Mouse (Mus musculus): ENCODE measurements around the gene Adamts4.

Gene Adamts4

GRCm38 (mm10) chr1:171249913-171250600 lies at the start of gene Adamts4:
Adamts4 (plus strand) TSS chr1:171250421.
- DNase-seq (ENCODE audit: inconsistent age in 2 of 2, low spot score in 1 of 2) = no peak

GRCm38 (mm10) chr1:171200769-171201168 lies 49.5 kb upstream of the Adamts4 start:
- no peak for DNase-seq (ENCODE audit: inconsistent age in 2 of 2, low spot score in 1 of 2)

GRCm38 (mm10) chr1:171203471-171204248 lies 46.6 kb upstream of the Adamts4 start:
- DNase-seq (ENCODE audit: inconsistent age in 2 of 2, low spot score in 1 of 2) = no peak

DNA sequence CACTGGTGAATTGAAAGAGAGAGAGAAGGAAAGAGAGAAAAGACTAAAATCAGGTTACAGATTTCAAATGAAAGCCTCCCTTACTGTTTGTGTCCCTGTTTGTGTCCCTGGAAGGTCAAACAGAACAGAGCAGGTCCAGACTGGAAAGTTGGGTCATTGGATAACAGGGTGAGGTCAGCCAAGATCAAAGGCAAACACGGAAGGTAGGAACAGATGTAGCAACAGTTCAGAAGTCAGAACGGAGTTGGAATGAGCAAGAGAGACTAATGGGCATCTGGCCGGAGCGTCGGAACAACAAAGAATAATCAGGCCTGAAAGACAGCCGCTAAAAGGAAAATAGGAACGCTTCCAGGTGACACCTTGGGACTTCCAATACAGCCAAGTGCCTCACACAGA lies 46.0 kb upstream of the Adamts4 start:
- DNase-seq (ENCODE audit: inconsistent age in 2 of 2, low spot score in 1 of 2) = no peak

DNA sequence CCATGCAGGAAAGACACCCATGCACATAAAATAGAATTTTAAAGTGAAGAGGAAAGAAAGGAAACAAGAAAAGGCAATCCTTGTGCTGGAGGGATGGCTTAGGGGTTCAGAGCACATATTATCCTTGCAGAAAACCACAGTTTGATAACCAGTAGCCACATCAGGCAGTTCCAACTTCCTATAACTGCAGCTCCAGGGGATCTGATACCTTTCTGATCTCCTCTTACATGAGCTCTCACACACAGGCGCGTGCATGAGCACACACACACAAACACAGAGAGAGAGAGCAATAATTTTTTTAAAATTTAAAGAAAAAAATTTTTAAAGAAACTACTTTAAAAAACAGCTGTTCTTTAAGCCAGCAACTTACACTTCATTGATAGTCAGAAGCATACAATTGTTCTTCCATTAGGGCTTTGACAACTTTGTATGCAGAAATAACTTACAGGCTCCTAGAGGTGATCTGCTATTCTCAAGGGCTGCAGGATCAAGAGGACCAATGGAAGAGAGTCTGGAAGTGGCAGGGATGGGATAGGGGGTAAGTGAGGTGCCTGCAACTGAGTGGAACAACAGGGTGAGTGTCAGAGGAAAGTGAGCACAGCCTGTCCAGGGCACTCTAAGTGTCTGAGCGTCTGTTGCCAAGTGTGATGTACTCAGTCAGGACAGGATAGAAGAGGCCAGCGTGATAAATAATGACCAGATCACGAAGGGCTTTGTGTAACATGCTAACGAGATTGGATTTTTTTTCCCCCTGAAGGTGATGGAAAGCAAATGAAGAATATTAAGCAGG lies 44.3 kb upstream of the Adamts4 start:
- no peak for DNase-seq (ENCODE audit: inconsistent age in 2 of 2, low spot score in 1 of 2)

DNA sequence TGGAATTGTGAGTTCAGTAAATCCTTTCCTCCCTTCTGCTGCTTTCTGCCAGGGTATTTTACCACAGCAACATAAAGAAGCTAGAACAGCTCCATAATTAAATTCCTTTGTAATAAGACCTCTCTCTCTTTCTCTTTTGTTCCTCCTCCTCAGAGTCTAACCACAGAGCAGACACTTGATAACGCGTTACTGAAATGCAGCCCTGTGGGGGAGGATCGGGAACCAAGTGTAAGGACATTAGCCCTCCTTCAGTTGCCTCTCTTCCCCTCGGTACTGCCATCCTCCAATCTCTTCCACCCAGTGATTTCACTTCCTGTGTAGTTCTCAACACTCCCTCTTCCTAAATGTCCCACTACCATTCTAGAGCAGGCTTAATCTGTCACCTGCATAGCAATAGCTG lies 40.8 kb upstream of the Adamts4 start:
- no peak for DNase-seq (ENCODE audit: inconsistent age in 2 of 2, low spot score in 1 of 2)

GRCm38 (mm10) chr1:171212854-171213253 lies 37.4 kb upstream of the Adamts4 start:
- DNase-seq (ENCODE audit: inconsistent age in 2 of 2, low spot score in 1 of 2) = no peak

GRCm38 (mm10) chr1:171213801-171214496 lies 36.3 kb upstream of the Adamts4 start, which contains the start of gene Nr1i3:
Nr1i3 (plus strand) TSS chr1:171213970.
- DNase-seq (ENCODE audit: inconsistent age in 2 of 2, low spot score in 1 of 2) = no peak

DNA sequence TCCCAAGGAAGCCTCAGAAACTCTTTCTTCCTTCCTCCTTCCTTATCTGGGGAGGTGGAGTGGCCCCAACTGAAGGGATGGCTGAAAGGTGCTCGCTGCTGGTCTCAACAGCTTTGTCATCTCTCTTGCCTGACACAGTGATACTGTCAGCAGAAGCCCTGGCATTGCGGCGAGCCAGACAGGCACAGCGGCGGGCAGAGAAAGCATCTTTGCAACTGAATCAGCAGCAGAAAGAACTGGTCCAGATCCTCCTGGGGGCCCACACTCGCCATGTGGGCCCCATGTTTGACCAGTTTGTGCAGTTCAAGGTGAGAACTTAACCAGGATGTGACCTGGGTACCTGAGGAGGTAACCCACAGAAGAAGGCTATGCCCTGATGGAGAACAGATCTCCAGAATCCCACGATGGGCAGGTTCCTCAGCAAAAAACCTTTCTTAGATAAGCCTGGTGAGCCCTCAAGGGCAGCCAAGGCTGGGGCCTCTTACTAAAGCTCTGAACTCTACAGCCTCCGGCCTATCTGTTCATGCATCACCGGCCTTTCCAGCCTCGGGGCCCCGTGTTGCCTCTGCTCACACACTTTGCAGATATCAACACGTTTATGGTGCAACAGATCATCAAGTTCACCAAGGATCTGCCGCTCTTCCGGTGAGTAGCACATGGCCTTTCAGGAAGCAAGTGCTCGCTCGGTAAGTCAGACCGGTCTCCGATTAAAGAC lies 33.8 kb upstream of the Adamts4 start:
- DNase-seq (ENCODE audit: inconsistent age in 2 of 2, low spot score in 1 of 2) = no peak

- peak; percentile 87 to 95 for DNase-seq (ENCODE audit: inconsistent age in 2 of 2, low spot score in 1 of 2)
Measured at GRCm38 (mm10) chr1:171220871-171221270, 29.4 kb upstream of the Adamts4 start.

- peak in 1 of 2 experiments; percentile 68 for DNase-seq (ENCODE audit: inconsistent age in 2 of 2, low spot score in 1 of 2)
Measured at GRCm38 (mm10) chr1:171221281-171222193, 28.7 kb upstream of the Adamts4 start.

- peak; percentile 97 to 98 for DNase-seq (ENCODE audit: inconsistent age in 2 of 2, low spot score in 1 of 2)
Measured at GRCm38 (mm10) chr1:171222238-171223155, 27.7 kb upstream of the Adamts4 start, which contains the start of gene Tomm40l. Tomm40l (minus strand) TSS chr1:171222514.

DNA sequence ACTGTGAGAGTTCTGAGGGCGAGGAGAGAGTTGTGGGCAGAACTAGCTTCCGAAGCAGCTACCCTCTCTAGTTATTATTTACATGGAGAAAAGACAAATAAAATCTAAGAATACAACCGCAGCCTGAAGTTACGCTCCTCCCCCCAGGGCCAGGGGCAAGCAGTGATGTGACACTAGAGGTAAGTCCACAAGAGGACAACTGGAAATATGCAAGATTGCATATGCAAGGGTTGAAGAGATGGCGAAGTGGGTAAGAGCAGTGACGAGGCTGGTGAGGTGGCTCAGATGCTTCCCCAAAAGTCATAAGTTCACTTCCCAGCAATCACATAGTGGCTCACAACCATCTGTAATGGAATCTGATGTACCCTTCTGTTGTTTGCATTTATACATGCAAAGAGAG lies 27.1 kb upstream of the Adamts4 start:
- peak; percentile 41 to 73 for DNase-seq (ENCODE audit: inconsistent age in 2 of 2, low spot score in 1 of 2)

DNA sequence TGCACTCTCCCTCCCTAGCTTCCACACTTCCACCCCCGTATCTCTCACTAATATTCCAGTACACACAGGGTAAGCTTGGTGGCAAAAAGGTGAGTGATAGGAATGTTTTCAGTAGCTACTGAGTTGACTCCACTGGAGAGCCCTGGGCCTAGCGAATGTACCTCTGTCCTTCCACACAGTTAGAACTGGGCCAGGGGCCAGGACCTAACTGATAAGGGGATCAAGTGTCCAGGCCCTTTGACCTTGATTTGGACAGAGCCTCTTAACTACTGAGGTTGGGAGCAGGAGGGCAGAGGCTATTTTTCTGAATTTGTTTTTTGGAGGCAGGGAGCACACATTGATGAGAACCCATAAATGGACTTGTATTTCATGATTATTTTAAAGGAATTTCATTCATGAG lies 26.4 kb upstream of the Adamts4 start:
- peak; percentile 89 to 93 for DNase-seq (ENCODE audit: inconsistent age in 2 of 2, low spot score in 1 of 2)

GRCm38 (mm10) chr1:171224857-171225256 lies 25.4 kb upstream of the Adamts4 start, which contains the start of gene Apoa2:
Apoa2 (plus strand) TSS chr1:171225054.
- DNase-seq (ENCODE audit: inconsistent age in 2 of 2, low spot score in 1 of 2) = no peak

DNA sequence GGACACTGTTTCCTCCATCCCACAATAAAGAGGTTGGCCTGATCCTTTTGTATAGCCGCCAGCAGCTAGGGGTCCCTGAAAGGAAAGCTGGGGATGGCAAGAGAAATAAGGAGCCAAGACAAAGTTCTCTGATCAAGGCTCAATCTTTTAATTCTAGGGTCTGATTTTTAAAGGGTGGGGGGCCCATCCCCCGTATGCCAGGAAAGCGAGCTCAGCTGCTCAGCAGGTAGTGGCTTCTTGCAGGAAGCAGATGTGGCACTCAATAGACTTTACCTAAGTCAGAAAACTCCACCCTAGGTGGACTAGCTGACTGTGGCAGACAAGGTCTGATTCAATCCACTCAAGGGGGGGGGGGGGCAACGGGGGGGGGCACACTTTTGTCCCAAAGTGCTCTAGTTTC lies 23.4 kb upstream of the Adamts4 start:
- DNase-seq (ENCODE audit: inconsistent age in 2 of 2, low spot score in 1 of 2) = no peak

- peak; percentile 56 to 85 for DNase-seq (ENCODE audit: inconsistent age in 2 of 2, low spot score in 1 of 2)
Measured at GRCm38 (mm10) chr1:171227879-171228278, 22.3 kb upstream of the Adamts4 start.

DNA sequence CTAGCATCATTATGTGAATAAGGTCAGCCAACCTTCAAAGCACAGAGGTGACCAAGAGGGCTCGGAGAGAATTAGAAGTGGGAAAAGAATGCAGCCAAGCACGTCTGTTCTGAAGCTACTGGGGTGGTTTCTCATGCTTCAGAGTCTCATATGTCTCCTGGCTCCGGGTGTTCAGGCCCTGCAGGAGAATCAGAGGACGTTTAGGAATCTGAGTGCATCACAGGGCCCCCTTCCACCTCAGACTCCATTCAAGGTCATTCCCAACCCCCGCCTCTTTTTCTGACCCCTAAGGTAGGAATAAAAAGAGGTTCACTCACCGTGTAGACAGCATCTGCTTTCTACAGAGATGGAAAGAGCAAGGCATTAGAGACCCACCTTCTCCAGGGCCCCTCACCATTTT lies 20.5 kb upstream of the Adamts4 start:
- peak; percentile 12 to 60 for DNase-seq (ENCODE audit: inconsistent age in 2 of 2, low spot score in 1 of 2)
